Mouse (Mus musculus) cortical plate, adult 2 months (tissue): ENCODE results near the gene Tsr3. TPM values are rescaled to one million over a fixed set of nuclear protein-coding genes. Genes with fewer than 3 reads are reported as not detected.

Source experiments
- H3K27ac ChIP-seq: fragments of 200-500 bp; 2 replicates; pipeline ENCODE4 v1.5.1; 2012; ENCODE audit warnings: low read length, control low read depth, inconsistent platforms; ENCODE audit not compliant: insufficient read depth
- H3K4me1 ChIP-seq: fragments of 200-500 bp; 2 replicates; pipeline ENCODE4 v1.6.1; 2011; ENCODE audit warnings: low read length; ENCODE audit not compliant: control insufficient read depth, insufficient read depth
- H3K4me3 ChIP-seq: fragments of 200-500 bp; 2 replicates; pipeline ENCODE4 v1.5.1; 2011; ENCODE audit warnings: mild to moderate bottlenecking, low read length, control low read depth; ENCODE audit not compliant: insufficient read depth
- CTCF ChIP-seq: fragments of 200-500 bp; IDR thresholded peaks from 2 replicates; pipeline ENCODE4 v1.5.1; 2011; ENCODE audit warnings: mild to moderate bottlenecking, control low read depth, low read length; ENCODE audit not compliant: insufficient read depth; ENCODE audit errors: extremely low read depth
- POLR2A ChIP-seq: fragments of 200-500 bp; IDR thresholded peaks from 2 replicates; pipeline ENCODE4 v1.6.1; 2011; ENCODE audit warnings: mild to moderate bottlenecking, low read length, control low read depth; ENCODE audit not compliant: insufficient read depth; ENCODE audit errors: extremely low read depth
- polyA plus RNA-seq: library from polyadenylated mRNA; depleted of rRNA; stranded (reverse); fragments of >200 nt; gene quantifications from 2 replicates; pipeline ENCODE4 v1.2.3, GENCODE M21; 2012

The Tsr3 gene
- polyA plus RNA-seq, 1 experiment: 35.3 TPM

DNA sequence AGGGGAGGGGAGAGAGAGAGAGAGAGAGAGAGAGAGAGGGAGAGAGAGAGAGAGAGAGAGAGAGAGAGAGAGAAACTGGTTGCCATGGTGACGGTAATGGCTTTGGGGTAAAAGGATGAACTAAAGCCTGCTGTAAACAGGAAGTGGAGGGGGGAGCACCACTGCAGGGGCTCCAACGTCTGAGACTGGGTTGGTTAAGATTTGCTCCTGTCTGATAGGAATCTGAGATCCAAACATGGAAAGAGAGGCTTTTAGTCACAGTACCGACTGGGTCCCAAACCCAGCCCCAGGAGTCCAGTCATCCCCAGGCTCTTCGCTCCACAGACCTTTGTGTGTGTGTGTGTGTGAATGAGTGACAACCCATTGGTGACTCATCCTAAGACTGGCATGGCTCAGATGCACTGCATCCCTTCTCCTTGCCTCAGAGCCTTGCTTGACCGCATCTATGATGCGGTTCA lies 17.9 kb downstream of the Tsr3 start:
- Histone ChIP-seq H3K4me1 (no peaks in the 10 kb centered on the region), H3K27ac (no peak overlapping the region), H3K4me3 (no peak overlapping the region)
- TF ChIP-seq CTCF: no peak
- no peak for TF ChIP-seq POLR2A

DNA sequence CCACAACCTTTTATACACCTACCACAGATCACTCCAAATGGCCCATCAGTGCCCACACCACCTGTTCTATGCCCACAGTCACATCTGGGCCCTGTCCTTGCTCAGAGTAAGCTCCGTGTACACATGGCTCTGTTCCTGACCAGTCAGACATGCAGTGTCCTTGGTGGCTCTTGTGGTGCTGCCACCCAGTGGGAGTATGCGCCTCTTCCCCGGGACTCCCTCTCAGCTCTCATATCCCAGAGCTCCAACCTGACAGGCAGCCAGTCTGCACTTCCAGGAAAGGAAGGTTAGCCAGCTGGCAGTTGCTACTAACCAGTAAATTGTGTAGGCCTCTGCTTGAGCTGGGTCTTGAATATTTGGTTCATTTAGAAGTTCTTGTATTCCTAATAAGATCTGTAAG lies 24.5 kb downstream of the Tsr3 start:
- no peak overlapping the region for H3K4me3 ChIP-seq
- no peak for TF ChIP-seq POLR2A
- TF ChIP-seq CTCF: peak; percentile 35
- no peak overlapping the region for H3K27ac ChIP-seq
- no peaks in the 10 kb centered on the region for H3K4me1 ChIP-seq

DNA sequence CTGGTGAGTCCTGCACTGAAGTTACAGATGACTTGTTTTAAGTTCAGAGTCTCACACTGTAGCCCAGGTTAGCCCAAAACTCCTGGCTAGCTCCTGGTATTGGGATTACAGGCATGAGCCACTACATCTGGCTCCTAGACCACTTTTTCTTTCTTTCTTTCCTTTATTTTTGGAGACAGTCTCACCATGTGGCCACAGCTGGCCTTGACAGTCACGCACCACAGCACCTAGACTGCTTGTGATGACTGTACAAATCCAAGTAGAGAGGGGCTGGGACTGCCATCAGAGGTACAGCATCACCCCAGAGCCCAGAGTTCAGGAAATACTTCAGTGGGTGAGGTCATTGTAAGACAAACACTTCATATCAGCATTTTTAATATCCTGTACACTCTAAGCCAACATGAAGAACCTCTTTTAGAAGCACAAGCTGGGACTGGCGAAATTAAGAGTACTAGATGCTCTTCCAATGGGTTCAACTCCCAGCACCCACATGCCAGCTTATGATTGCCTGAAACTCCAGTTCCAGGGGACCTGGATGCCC lies 30.9 kb downstream of the Tsr3 start:
- H3K4me3 ChIP-seq: no peak overlapping the region
- peaks cover 6% of the 10 kb centered on the region; the same call in 1 of the 2 replicates for H3K4me1 ChIP-seq
- TF ChIP-seq POLR2A: no peak
- TF ChIP-seq CTCF: no peak
- no peak overlapping the region for H3K27ac ChIP-seq

DNA sequence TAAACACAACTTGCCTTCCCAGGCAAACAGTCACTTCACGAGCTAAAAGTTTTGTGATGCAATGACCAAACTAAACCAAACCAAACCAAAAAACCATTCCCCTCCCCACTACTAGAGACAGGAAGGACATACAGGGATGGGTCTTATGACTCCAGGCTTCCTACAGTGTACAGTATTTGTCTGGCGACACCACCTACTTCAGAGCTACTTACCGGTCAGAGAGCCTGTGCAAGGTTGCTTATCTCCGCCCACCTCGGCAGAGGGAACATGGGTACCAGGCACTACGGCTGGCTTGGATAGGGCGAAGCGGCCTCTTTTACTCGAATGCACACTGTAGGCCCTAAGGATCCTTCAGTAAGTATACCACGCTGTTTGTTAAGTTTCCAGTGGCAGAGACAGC lies 32.4 kb downstream of the Tsr3 start:
- peaks cover 6% of the 10 kb centered on the region; the same call in 1 of the 2 replicates for H3K4me1 ChIP-seq
- peak overlapping the region; percentile 78 for H3K4me3 ChIP-seq
- H3K27ac ChIP-seq: peak overlapping the region; percentile 100; the same call in 1 of the 2 replicates
- no peak for TF ChIP-seq POLR2A
- no peak for TF ChIP-seq CTCF

DNA sequence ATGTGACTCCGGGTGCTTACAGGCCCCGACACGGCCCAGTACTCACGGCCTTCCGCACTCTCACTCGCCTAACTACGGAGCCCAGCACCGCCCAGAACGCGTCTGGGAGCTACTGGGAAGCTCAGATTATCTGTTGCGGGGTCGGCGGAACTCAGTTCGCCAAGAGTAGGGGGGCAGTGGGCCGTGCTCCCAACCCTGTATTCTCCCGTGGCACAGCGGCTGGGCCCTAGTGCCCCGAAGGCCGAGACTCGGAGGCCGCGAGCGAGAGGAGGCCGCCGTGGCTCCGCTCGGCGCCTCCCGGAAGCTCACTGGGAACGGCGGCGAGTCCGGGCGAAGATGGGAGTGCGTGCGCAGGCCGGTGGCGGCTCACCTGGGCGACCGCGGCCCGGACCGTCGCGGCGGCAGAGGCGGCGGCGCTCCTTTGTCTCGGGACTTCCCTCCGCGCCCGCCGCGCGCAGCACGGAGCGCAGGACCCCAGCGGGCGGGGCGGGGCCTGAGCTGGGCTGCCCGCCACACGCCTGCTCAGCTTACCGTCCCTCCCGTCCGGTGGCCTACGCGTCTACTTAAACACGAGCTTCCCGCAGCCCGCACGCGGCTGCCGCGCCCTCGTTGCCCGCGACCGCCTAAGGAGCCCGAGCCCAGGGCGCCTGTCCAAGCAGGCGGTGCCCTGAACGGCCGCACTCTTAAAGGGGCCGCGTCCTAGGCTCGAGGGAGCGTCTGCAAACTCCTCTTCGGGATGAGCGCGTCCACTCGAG lies 33.2 kb downstream of the Tsr3 start:
- H3K4me3 ChIP-seq: peak overlapping the region; percentile 78
- peaks cover 6% of the 10 kb centered on the region; the same call in 1 of the 2 replicates for H3K4me1 ChIP-seq
- TF ChIP-seq POLR2A: no peak
- no peak for TF ChIP-seq CTCF
- H3K27ac ChIP-seq: peak overlapping the region; percentile 100

DNA sequence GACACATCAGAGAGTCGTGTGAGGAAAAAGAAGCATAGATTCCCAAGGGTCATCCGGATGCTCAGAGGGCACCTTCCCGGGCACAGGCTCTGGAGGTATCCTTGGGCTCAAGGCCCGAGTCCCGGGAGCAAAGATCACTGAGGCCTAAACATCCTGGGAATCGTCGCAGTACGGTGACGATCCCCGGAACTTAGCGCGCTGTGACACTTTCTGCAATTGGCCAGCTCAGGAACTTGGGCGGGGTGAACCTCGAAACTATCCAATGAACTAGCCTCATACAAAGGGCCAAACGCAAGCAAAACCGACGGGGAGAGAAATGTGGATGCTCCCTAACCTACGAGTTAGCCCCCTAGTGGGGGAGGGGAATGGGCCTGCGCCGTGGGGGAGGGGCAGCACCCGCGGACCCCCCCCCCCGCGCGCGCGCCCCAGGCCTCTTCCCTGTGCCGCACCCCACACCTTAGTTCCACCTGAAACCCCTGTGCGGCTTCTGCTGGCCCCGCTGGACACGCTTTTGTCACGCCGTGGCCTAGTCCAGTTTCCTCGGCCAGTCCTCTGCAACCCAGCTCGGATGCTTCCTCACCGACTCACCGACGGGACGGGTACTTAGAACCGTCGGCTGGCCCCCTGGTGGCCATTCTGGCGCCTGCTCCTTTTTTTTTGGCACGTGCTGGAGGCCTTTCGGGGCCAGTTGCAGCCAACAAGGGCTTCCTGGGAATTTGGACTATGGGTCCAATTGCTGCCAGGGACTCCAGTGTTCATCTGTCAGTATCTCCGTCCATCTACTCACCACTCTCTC lies 33.9 kb downstream of the Tsr3 start:
- H3K27ac ChIP-seq: peak overlapping the region; percentile 100
- peaks cover 6% of the 10 kb centered on the region; the same call in 1 of the 2 replicates for H3K4me1 ChIP-seq
- TF ChIP-seq CTCF (0 out of 2 replicates have a peak, but pooled peaks have one; percentile 13), POLR2A (no peak)
- peak overlapping the region; percentile 78 for H3K4me3 ChIP-seq

DNA sequence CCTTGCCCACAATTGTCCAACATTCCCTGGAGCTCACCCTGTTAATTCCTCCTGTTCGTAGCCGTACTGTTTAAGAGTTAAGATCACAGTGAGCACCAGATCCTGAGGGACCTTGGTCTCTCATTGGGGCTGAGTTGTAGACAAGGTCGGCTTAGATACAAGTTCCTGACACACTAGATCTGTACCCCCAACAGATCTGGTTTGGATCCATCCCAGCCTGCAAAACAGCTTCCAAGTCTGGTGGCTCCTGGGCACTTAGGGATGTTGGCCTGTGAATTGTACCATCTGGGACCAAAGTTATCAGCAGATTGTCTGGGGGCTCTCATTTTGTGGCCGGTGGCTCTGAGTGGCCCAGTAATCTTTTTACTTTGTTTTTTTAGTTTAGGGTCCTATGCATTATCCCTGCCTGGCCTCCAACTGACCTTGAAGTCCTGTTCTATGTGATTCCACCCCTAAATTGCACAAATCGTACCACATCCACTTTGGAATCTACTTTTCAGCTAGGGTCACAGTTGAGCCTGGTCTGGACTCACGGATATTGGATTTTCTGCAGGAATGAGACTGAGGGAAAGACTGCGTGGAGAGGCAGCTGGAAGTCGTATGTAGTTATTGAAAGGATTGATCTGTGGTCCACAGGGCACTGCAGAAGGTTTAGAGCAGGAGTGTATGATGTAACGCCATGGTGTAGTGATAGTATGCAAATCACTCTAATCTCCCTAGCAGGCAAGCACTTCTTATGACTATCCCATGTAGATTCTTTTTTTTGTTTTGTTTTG lies 34.8 kb downstream of the Tsr3 start, which contains the start of gene Ube2i:
Ube2i (minus strand) TSS at position 52 of the 776 bp plus-strand sequence.
- peak within 1 kb of the TSS; percentile 100 for H3K27ac ChIP-seq
- TF ChIP-seq POLR2A (no peak), CTCF (no peak)

DNA sequence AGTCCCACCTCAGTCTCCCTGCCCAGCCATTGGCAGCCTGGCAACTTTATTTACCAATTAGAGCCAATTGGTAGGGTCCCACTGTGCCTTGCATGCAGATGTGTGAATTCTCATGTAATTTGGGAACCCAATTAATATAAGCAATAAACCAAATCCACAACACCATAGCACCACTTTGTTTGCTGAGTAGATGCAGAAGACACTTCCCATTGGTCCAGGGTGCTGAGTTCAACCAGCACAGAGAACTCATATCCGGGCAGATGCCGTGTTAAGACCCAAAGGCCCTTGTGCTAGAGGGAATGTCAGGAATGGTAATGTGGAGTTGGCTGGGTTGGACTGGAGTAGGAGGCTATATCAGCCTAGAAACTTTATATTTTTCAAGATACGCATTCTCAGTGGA lies 35.9 kb downstream of the Tsr3 start:
- Histone ChIP-seq H3K4me1 (peaks cover 6% of the 10 kb centered on the region; the same call in 1 of the 2 replicates), H3K4me3 (no peak overlapping the region), H3K27ac (no peak overlapping the region)
- TF ChIP-seq CTCF: no peak
- TF ChIP-seq POLR2A: no peak

More for the DNA sequence above, 34.8 kb downstream of the Tsr3 start, which contains the start of gene Ube2i:
- H3K4me3 ChIP-seq: peak within 1 kb of the TSS; percentile 78
- peaks cover 6% of the 10 kb centered on the region; the same call in 1 of the 2 replicates for H3K4me1 ChIP-seq

DNA sequence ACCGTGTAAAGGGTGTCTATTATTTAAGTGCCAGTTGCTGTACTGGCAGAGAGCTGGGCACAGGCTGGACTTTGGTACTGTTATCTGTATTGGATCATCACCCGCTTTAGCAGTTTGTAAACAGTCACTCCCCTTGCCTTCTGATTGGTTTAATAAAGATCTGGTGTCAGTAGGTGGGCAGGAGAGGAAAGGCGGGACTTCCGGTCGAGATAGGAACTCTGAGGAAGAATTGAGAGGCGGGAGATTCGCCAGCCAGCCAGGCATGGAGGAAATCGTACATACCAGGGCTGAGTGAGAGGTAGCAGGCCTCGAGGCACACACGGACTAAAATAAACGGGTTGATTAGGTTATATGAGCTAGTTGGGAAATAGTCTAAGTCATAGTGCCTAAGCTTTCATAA lies 42.2 kb downstream of the Tsr3 start:
- Histone ChIP-seq H3K4me1 (no peaks in the 10 kb centered on the region), H3K4me3 (no peak overlapping the region), H3K27ac (no peak overlapping the region)
- no peak for TF ChIP-seq POLR2A
- no peak for TF ChIP-seq CTCF
